Mouse (Mus musculus) hindbrain, embryonic 12.5 days (tissue): ENCODE measurements around the gene Dnajb2. TPM values are rescaled to one million over a fixed set of nuclear protein-coding genes. Genes with fewer than 3 reads are reported as not detected.
A peak's percentile ranks its signal among the peaks of the same experiment; 100 is the strongest.
"Not testable (repeated sequence)": the region's sequence is repeated elsewhere in the genome, so short reads cannot be mapped to it uniquely, and the experiment has no call there.

Experiments used
- ATAC-seq: fragments of 200-750 bp; cut with Nextera tagmentation; 2 replicates; pipeline ENCODE4 v1.8.0; 2017; ENCODE audit warnings: moderate TSS enrichment; ENCODE audit not compliant: low FRiP score
- H3K27ac ChIP-seq: fragments of 300-500 bp; sonication (generic); 2 replicates; pipeline ENCODE4 v1.5.1; 2016; ENCODE audit warnings: mild to moderate bottlenecking
- H3K27me3 ChIP-seq: fragments of 300-500 bp; sonication (generic); 2 replicates; pipeline ENCODE4 v1.6.1; 2016; ENCODE audit warnings: mild to moderate bottlenecking
- H3K36me3 ChIP-seq: fragments of 300-500 bp; sonication (generic); 2 replicates; pipeline ENCODE4 v1.6.1; 2016; ENCODE audit warnings: mild to moderate bottlenecking
- H3K4me1 ChIP-seq: fragments of 300-500 bp; sonication (generic); 2 replicates; pipeline ENCODE4 v1.6.1; 2016
- H3K4me2 ChIP-seq: fragments of 300-500 bp; sonication (generic); replicated peaks from 2 replicates; pipeline ENCODE4 v1.6.1; 2016; ENCODE audit warnings: mild to moderate bottlenecking
- H3K4me3 ChIP-seq: fragments of 300-500 bp; sonication (generic); 2 replicates; pipeline ENCODE4 v1.5.1; 2016; ENCODE audit warnings: mild to moderate bottlenecking
- H3K9ac ChIP-seq: fragments of 300-500 bp; sonication (generic); 2 replicates; pipeline ENCODE4 v1.6.1; 2016; ENCODE audit warnings: mild to moderate bottlenecking, moderate library complexity
- H3K9me3 ChIP-seq: fragments of 300-500 bp; sonication (generic); replicated peaks from 2 replicates; pipeline ENCODE4 v1.6.1; 2016; ENCODE audit warnings: mild to moderate bottlenecking
- WGBS: fragments of 180-500 bp; shearing (Covaris S2); methylation state at CpG from one replicate; pipeline ENCODE4 v1.1.7; 2016; 5-methylcytosine and 5-hydroxymethylcytosine counted together
- polyA plus RNA-seq: library from polyadenylated mRNA; unstranded; fragments of >200 nt; fragmentation: Nextera tagmentation; extraction: Ambion mirVana; gene quantifications from 2 replicates; pipeline ENCODE4 v1.2.1, GENCODE M21; 2016

Dnajb2 gene
- polyA plus RNA-seq, 1 experiment from 2014 or later = 54.6 TPM

- H3K36me3 ChIP-seq = no peaks in the 10 kb centered on the region
- H3K4me1 ChIP-seq = peaks cover 17% of the 10 kb centered on the region
- H3K27me3 ChIP-seq = peaks cover 47% of the 10 kb centered on the region
- H3K27ac ChIP-seq = no peak overlapping the region
- no peak overlapping the region for H3K4me2 ChIP-seq
- ATAC-seq = no peak
- no peaks in the 10 kb centered on the region for H3K9me3 ChIP-seq
- 83% methylated on average over 6 of the region's 6 CpGs for WGBS
- no peak overlapping the region for H3K4me3 ChIP-seq
- H3K9ac ChIP-seq = no peak overlapping the region
Measured at GRCm38 (mm10) chr1:75222926-75223325, 13.3 kb upstream of the Dnajb2 start.

- Histone ChIP-seq H3K9ac (no peak overlapping the region), H3K27me3 (peaks cover 41% of the 10 kb centered on the region), H3K9me3 (no peaks in the 10 kb centered on the region), H3K27ac (no peak overlapping the region), H3K4me1 (peaks cover 12% of the 10 kb centered on the region), H3K4me3 (no peak overlapping the region), H3K4me2 (no peak overlapping the region), H3K36me3 (no peaks in the 10 kb centered on the region)
- WGBS = 66% methylated on average over 6 of the region's 6 CpGs
- no peak for ATAC-seq
Measured at GRCm38 (mm10) chr1:75223532-75223931, 12.7 kb upstream of the Dnajb2 start.

- no peak overlapping the region for H3K9ac ChIP-seq
- H3K36me3 ChIP-seq = no peaks in the 10 kb centered on the region
- H3K9me3 ChIP-seq = no peaks in the 10 kb centered on the region
- WGBS = 75% methylated on average over 3 of the region's 3 CpGs
- no peak overlapping the region for H3K4me3 ChIP-seq
- ATAC-seq = no peak
- no peaks in the 10 kb centered on the region for H3K4me1 ChIP-seq
- peaks cover 22% of the 10 kb centered on the region for H3K27me3 ChIP-seq
- H3K27ac ChIP-seq = no peak overlapping the region
- no peak overlapping the region for H3K4me2 ChIP-seq
Measured at GRCm38 (mm10) chr1:75225473-75225872, 10.7 kb upstream of the Dnajb2 start.

- Histone ChIP-seq H3K36me3 (no peaks in the 10 kb centered on the region), H3K4me1 (no peaks in the 10 kb centered on the region), H3K27me3 (peaks cover 15% of the 10 kb centered on the region), H3K4me2 (no peak overlapping the region), H3K9ac (no peak overlapping the region), H3K27ac (no peak overlapping the region), H3K9me3 (no peaks in the 10 kb centered on the region), H3K4me3 (no peak overlapping the region)
- ATAC-seq = no peak
- WGBS = 55% methylated on average over 2 of the region's 2 CpGs
Measured at GRCm38 (mm10) chr1:75226138-75226537, 10.1 kb upstream of the Dnajb2 start.

- Histone ChIP-seq H3K36me3 (no peaks in the 10 kb centered on the region), H3K27ac (no peak overlapping the region), H3K9ac (no peak overlapping the region), H3K4me2 (no peak overlapping the region), H3K9me3 (no peaks in the 10 kb centered on the region), H3K27me3 (peaks cover 8% of the 10 kb centered on the region), H3K4me3 (no peak overlapping the region), H3K4me1 (no peaks in the 10 kb centered on the region)
- whole genome bisulfite sequencing = 77% methylated on average over 1 of the region's 1 CpGs
- no peak for ATAC-seq
Measured at GRCm38 (mm10) chr1:75227653-75228052, 8.6 kb upstream of the Dnajb2 start.

- 79% methylated on average over 4 of the region's 4 CpGs for WGBS
- Histone ChIP-seq H3K27me3 (peaks cover 8% of the 10 kb centered on the region), H3K4me1 (no peaks in the 10 kb centered on the region), H3K36me3 (no peaks in the 10 kb centered on the region), H3K27ac (no peak overlapping the region), H3K4me2 (no peak overlapping the region), H3K4me3 (no peak overlapping the region), H3K9me3 (no peaks in the 10 kb centered on the region), H3K9ac (no peak overlapping the region)
- ATAC-seq = no peak
Measured at GRCm38 (mm10) chr1:75229158-75229557, 7.0 kb upstream of the Dnajb2 start.

GRCm38 (mm10) chr1:75230335-75230994, 5.7 kb upstream of the Dnajb2 start:
- Histone ChIP-seq H3K4me1 (peaks cover 7% of the 10 kb centered on the region; the same call in 1 of the 2 replicates), H3K4me3 (no peak overlapping the region), H3K27me3 (peaks cover 8% of the 10 kb centered on the region), H3K4me2 (no peak overlapping the region), H3K27ac (no peak overlapping the region), H3K9ac (no peak overlapping the region), H3K36me3 (no peaks in the 10 kb centered on the region), H3K9me3 (no peaks in the 10 kb centered on the region)
- 75% methylated on average over 7 of the region's 7 CpGs for WGBS
- no peak for ATAC-seq

- no peak overlapping the region for H3K4me3 ChIP-seq
Measured at GRCm38 (mm10) chr1:75231224-75231623, 5.0 kb upstream of the Dnajb2 start.

GRCm38 (mm10) chr1:75231664-75232152, 4.5 kb upstream of the Dnajb2 start, which contains the start of gene A630095N17Rik:
A630095N17Rik (minus strand) TSS chr1:75232102.
- Histone ChIP-seq H3K4me1 (peaks cover 12% of the 10 kb centered on the region; the same call in 1 of the 2 replicates), H3K4me3 (no peak within 1 kb of the TSS), H3K27me3 (peaks cover 8% of the 10 kb centered on the region), H3K9ac (no peak within 1 kb of the TSS), H3K9me3 (no peaks in the 10 kb centered on the region), H3K36me3 (no peaks in the 10 kb centered on the region), H3K27ac (no peak within 1 kb of the TSS), H3K4me2 (no peak within 1 kb of the TSS)
- 72% methylated on average over 5 of the region's 5 CpGs for WGBS
- no peak for ATAC-seq

More at GRCm38 (mm10) chr1:75231224-75231623, 5.0 kb upstream of the Dnajb2 start:
- Histone ChIP-seq H3K9me3 (no peaks in the 10 kb centered on the region), H3K4me1 (peaks cover 12% of the 10 kb centered on the region; the same call in 1 of the 2 replicates), H3K36me3 (no peaks in the 10 kb centered on the region), H3K4me2 (no peak overlapping the region), H3K27me3 (peaks cover 8% of the 10 kb centered on the region), H3K9ac (no peak overlapping the region), H3K27ac (no peak overlapping the region)
- 77% methylated on average over 4 of the region's 4 CpGs for WGBS
- ATAC-seq = no peak

- not testable (repeated sequence) for H3K27ac ChIP-seq, H3K4me2 ChIP-seq, H3K9ac ChIP-seq, H3K36me3 ChIP-seq, H3K4me3 ChIP-seq, ATAC-seq, H3K27me3 ChIP-seq, H3K9me3 ChIP-seq
- WGBS = 70% methylated on average over 4 of the region's 4 CpGs
- H3K4me1 ChIP-seq = peaks cover 20% of the 10 kb centered on the region
Measured at GRCm38 (mm10) chr1:75232489-75232888, 3.7 kb upstream of the Dnajb2 start.

GRCm38 (mm10) chr1:75234606-75235005, 1.6 kb upstream of the Dnajb2 start:
- Histone ChIP-seq H3K9ac (no peak overlapping the region), H3K27ac (no peak overlapping the region), H3K4me2 (no peak overlapping the region), H3K9me3 (no peaks in the 10 kb centered on the region), H3K4me3 (no peak overlapping the region), H3K27me3 (peaks cover 8% of the 10 kb centered on the region), H3K36me3 (peaks cover 7% of the 10 kb centered on the region; the same call in 1 of the 2 replicates), H3K4me1 (peaks cover 21% of the 10 kb centered on the region)
- peak; percentile 72 for ATAC-seq
- under 1% methylated on average over 8 of the region's 8 CpGs for WGBS

GRCm38 (mm10) chr1:75239591-75239990, 3.4 kb downstream of the Dnajb2 start:
- peaks cover 40% of the 10 kb centered on the region for H3K36me3 ChIP-seq
- no peak overlapping the region for H3K27ac ChIP-seq
- H3K9ac ChIP-seq = no peak overlapping the region
- no peak overlapping the region for H3K4me2 ChIP-seq
- H3K4me1 ChIP-seq = peaks cover 19% of the 10 kb centered on the region
- no peak for ATAC-seq
- no peaks in the 10 kb centered on the region for H3K27me3 ChIP-seq
- H3K4me3 ChIP-seq = no peak overlapping the region
- no peaks in the 10 kb centered on the region for H3K9me3 ChIP-seq
- 86% methylated on average over 10 of the region's 10 CpGs for WGBS

- Histone ChIP-seq H3K9me3 (no peaks in the 10 kb centered on the region), H3K27me3 (no peaks in the 10 kb centered on the region), H3K27ac (no peak overlapping the region), H3K4me2 (no peak overlapping the region), H3K9ac (no peak overlapping the region), H3K36me3 (peaks cover 40% of the 10 kb centered on the region), H3K4me3 (no peak overlapping the region), H3K4me1 (peaks cover 11% of the 10 kb centered on the region)
- no peak for ATAC-seq
- 93% methylated on average over 14 of the region's 14 CpGs for WGBS
Measured at GRCm38 (mm10) chr1:75243411-75243810, 7.2 kb downstream of the Dnajb2 start.
